Mouse (Mus musculus) B cell, adult 67 days (primary cell): ENCODE data around the gene Ttpal. TPM values are rescaled to one million over a fixed set of nuclear protein-coding genes. Genes with fewer than 3 reads are reported as not detected.

Experiments used
- total RNA-seq, 2 experiments: library from RNA; stranded (reverse); gene quantifications; 4 replicates each; pipeline ENCODE4 v1.2.4; 2023

Ttpal gene
- total RNA-seq, result 100 to 1,000 TPM; 201 to 213 TPM

DNA sequence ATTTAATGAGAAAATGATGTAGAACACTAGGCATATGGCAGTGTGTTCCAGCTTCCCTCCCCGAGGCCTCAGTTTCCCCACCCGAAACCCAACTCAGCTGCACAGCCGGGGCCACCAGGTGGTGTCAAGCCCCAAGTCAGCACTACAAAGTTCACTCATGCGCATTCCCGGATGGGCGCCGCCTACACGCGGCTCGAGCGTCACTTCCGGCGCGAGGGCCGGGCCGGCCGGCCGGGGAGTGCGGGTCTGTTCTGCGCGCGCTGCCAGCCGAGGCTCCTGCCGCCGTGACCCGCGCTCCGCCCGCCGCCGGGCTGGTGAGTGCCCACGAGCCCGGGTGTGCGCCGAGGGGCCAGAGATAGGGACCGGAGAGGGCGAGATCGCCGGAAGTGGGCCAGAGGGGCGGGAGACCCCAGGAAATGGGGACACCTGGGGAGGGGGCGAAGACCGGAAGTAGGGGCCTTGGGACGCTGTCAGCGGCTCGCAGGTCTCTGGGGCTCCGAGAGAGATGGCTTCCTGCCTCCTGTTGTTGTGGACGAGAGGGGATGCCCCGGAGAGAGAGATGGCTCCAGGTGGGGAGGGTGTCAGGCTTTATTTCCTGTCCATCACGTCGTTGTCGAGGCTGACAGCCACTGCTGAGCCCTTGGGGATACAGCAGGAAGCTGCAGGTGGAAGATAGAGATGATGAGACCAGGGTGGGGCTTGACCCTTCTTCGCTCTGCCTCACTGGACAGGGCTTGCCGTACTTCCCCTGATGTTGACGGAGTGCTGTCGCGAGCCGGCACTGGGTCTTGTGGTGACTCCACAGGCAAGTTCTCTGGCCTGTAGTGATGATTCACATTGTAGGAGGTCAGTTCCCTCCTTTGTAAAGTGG is at the start of gene Ttpal:
Gene Ttpal, plus strand, starts transcription at position 214 of the 871 bp plus-strand sequence.

DNA sequence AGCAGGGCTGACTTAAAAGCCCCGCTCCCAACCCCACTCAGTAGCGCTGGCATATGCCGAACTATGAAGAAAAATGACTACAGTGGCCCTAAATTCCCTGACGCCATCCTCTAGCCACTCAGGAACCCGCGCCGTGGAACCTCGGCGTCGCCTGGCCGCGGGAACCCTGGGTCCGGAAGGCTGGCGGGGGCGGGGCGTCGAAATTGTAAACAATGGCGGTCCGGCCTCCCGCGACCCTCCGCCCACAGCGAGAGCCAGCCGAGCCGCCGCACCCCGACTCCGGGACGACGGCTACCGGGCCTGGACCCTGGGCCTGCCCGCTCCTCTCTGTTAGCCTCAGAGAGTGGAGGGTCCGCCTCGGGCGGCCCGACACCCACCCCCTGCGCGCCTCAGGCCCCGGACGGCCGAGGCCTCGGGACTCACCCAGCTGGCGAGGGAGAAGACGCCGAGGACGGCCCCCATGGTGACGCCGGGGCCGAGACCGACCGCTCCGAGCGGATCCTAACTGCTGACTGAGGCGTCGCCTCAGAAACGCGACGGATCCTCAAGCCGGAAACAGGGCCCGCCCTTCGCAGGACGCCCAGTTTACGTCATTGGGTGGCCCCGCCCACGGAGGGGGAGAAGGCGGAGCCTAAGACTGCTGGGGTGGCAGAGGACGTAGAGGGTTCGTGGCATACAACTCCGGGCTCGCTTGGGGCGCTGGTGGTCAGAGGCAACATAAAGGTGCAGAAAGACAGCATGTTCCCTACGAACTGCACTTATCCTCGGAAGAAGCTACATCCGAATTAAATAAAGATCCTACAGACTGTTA is 42.7 kb downstream of the Ttpal start, which contains the start of gene Serinc3:
Gene Serinc3, minus strand, starts transcription at position 557 of the 811 bp plus-strand sequence.

DNA sequence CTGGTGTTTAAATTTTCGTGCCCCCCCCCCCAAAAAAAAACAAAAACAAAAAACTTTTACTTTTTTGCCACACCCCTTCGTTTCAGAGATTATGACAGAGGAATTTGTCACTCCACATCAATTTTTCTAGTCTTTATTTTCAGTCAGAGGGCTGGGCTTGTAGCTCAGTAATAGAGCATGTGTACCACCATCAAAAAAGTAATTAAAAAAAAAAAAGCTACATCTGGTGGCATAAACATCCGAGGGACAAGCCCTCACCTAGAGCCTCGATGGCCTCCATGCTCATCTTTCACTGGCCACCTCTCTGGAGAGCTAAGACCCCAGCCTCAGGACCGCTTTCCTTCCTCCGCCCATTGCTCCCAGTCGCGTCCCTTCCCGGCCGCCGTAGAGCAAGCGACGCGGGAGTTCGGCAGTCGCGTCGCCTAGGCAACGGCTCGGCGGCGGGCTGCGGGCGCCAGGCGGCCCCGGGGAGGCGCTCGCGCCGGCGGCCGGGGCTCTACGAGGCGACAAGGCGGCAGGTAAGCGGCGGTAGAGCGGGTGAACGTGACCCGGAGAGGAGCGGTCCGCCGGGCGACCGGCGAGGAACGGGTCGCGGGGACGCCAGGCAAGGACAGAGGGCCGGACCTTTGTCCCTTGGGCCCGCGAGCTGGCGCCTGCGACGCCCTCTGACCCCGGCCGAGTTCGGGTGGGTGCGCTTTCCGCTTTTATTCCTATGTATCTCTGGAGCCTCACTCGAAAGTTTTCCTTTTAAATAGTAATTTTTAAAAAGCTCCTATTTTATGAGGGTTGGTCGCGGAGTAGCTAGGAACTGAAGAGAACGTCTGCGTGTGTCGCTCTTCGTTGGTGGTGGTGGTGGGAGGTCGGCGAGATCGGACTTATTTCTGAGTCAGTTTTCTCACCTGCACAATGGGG is 56.1 kb downstream of the Ttpal start, which contains the start of gene Pkig:
Gene Pkig, plus strand, starts transcription at position 412 of the 912 bp plus-strand sequence.

Other genes starting within 250 kb of the Ttpal start
- gene Jph2, start 204.3 kb upstream of the Ttpal start, total RNA-seq, result not detected
- 100 to 1,000 TPM; 117 to 132 TPM for gene Oser1, start 177.6 kb upstream of the Ttpal start, total RNA-seq
- not detected for gene Gdap1l1, start 163.8 kb upstream of the Ttpal start, total RNA-seq
- gene Fitm2, start 129.7 kb upstream of the Ttpal start, total RNA-seq, result 1 to 10 TPM; 4.9 to 5.5 TPM
- not detected for gene R3hdml, start 110.0 kb upstream of the Ttpal start, total RNA-seq
- gene Hnf4a, start 95.5 kb upstream of the Ttpal start, total RNA-seq, result not detected
- gene Serinc3, start 42.8 kb downstream of the Ttpal start, total RNA-seq, result 1,000 to 10,000 TPM; 1,513 to 1,692 TPM
- gene Pkig, start 56.1 kb downstream of the Ttpal start, total RNA-seq, result 100 to 1,000 TPM; 251 to 253 TPM
- gene Ada, start 147.9 kb downstream of the Ttpal start, total RNA-seq, result 1 to 10 TPM; 2.2 to 3.7 TPM
- not detected for gene Ccn5, start 218.5 kb downstream of the Ttpal start, total RNA-seq